Mouse (Mus musculus) layer of hippocampus, postnatal 14 days (tissue): ENCODE measurements around the gene H2afy2. TPM values are rescaled to one million over a fixed set of nuclear protein-coding genes. Genes with fewer than 3 reads are reported as not detected.

ENCODE experiments used
- DNase-seq, 2 experiments: peaks; one replicate each; pipeline ENCODE4 v3.0.0; 2021 to 2022; ENCODE audit warnings: low spot score in 2 of 2, mixed read lengths in 1 of 2
- total RNA-seq, 2 experiments: library from RNA; stranded (reverse); gene quantifications; 2 replicates each; pipeline ENCODE4 v1.2.3; 2021

H2afy2 gene
- total RNA-seq, 2 experiments from 2014 or later: 20.2 to 23.4 TPM

DNA sequence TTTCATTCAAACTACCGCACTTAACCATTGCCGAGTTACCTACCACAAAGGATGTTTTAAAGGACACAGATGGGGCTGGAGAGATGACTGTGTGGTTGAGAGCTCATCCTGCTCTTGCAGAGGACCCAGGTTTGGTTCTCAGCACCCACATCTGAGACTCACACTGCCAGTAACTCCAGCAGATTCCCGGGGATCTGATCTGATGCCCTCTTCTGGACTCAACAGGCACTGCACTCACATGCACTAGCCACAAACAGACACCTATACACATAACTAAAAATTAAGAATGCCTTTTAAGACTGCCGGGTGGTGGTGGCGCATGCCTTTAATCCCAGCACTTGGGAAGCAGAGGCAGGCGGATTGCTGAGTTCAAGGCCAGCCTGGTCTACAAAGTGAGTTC, 53.8 kb downstream of the H2afy2 start:
- DNase-seq: no peak

DNA sequence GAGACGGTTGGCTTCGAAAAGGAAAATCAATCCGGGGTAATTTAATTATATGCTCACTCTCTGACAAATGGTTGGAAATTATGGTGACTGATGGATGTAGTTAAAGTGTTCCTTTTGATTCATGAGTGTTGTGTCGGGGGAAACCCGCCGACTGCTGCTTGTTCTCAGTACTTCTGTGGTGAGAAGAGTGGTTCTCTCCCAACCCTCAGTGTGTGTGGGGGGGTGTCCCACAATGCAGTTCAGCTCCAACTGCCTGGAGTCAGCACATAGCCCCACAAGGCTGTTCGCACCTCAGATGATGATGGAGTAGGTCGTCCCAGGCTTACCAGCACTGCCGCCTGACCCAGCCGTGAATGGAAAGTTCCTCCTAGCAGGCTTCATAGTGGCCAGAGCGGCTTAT, 54.8 kb downstream of the H2afy2 start:
- DNase-seq: peak in 1 of 2 experiments; percentile 55

DNA sequence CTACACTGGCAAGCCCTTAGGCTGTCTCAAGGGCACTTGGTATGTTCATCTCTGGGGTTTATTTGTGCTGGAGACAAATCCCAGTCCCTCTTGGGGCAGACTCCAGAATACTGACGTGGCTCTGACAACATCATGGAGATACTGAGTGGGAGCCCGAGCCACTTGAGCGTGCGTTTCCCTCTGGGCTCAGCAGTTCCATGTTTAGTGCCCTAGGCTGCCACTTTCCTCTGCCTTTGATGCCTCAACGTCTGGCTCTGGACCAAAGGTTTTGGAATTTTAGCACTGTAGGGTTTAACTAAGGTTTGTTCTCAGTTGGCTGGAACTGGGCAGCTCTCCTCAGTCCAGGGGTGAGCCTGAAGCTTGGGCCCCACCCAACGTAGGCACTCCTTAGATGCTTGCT, 60.7 kb downstream of the H2afy2 start:
- no peak for DNase-seq

- DNase-seq: no peak
Measured at GRCm38 (mm10) chr10:61722215-61722614, 61.7 kb downstream of the H2afy2 start.

GRCm38 (mm10) chr10:61720331-61720730, 63.6 kb downstream of the H2afy2 start:
- no peak for DNase-seq

DNA sequence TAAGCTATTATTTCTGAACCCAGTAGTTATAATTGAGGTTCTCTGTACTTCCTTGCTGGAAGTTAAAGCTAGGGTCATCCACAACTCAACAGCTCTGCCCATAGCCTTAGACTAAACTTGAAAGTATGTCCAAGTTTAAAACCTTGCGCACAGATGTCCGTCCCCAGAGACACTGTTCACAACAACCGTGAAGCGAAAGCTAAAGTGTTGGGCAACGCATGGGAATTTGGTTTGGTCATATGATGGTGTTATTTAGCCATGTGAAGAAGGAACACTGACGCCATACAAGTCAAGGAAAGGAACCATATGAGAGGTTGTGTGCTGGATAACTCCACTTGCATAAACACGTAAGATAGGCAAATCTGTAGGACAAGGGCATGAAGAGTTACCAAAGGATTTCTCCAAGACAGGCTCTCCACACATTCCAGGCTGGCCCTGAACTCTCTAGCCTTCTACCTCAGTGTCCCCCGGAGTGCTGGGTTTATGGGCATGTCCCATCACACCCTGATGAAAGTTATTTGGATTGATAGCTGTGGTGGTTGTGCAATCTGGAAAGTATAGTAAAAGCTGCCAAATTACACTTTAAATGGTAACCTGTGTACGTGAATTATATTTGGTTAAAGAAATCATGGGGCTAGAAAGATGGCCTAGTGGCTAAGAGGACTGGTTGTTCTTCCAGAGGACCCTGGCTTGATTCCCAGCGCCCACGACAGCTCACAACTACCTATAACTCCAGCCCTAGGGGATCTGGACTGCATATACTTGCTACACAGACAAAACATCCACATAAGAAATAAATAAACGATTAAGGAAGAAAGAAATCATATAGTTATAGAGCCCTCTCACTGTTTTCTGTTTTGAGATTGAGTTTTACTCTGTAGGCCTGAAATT, 66.3 kb downstream of the H2afy2 start:
- DNase-seq: no peak

DNA sequence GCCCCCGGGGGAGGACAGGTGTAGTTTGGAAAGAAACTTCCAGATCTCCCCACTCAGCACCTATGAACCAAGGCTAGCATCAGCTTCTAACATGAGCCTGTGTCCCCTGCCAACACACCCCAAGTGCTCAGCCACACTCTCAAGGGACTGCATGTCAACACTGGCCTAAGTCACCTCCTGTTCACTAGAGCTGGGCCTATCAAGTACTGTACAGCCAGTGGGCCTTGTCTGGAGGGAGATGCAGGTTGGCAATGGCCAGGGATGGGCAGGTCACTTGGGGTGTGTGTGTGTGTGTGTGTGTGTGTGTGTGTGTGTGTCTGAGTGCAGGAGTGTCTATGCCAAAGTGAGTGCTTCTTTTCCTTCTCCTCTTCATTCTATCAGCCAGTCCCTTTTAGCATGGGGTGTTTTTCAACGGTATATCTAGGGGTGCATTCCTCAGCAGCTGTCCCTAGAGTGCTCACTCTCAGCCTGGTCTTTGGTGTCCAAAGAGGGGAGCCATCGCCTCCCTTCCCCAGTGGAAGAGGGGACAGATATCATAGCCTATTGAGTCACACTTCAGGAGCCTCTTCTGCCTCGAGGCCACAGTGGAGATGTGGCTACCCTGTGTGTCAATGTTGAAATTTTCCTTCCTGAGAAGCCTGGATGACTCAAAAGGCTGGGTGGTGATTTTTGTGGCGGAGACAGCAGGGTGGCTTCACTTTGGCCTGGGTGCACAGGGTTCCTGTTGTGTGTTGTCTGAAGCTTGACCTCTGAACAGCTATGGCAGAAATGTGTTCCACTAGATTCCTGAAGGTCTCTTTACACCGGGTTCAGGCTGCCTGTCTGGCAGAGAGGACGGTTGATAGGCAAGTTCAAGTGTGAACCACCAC, 67.7 kb downstream of the H2afy2 start:
- no peak for DNase-seq

GRCm38 (mm10) chr10:61715462-61715837, 68.5 kb downstream of the H2afy2 start:
- no peak for DNase-seq

- DNase-seq: no peak
Measured at GRCm38 (mm10) chr10:61714771-61715461, 69.0 kb downstream of the H2afy2 start, which contains the start of gene Aifm2. TSS of gene Aifm2 (plus strand) at chr10:61715263.

GRCm38 (mm10) chr10:61714146-61714545, 69.8 kb downstream of the H2afy2 start:
- no peak for DNase-seq

- DNase-seq: no peak
Measured at GRCm38 (mm10) chr10:61713601-61714000, 70.3 kb downstream of the H2afy2 start.

GRCm38 (mm10) chr10:61706412-61707375, 77.3 kb downstream of the H2afy2 start:
- DNase-seq: no peak

DNA sequence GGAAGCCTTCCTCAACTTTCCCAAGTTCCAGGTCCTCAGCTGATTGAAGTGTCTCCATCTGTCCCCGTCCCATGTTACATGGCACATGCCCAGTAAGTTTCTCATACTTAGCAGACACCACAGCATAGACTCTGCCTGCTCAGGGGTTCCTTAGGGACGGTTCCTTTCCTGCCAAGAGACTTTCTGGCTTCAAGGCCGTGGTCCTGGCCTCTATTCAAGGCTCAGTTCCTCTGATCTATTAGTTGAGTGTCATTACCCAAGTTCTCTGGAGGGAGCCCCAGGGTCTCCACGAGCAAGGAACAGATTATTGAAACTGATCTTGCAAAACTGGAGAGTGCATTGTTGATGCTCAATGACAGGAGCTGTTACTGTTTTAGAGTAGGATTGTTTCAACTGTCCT, 79.3 kb downstream of the H2afy2 start:
- DNase-seq: no peak

- no peak for DNase-seq
Measured at GRCm38 (mm10) chr10:61697028-61697427, 86.9 kb downstream of the H2afy2 start.

- no peak for DNase-seq
Measured at GRCm38 (mm10) chr10:61696560-61696823, 87.5 kb downstream of the H2afy2 start.

GRCm38 (mm10) chr10:61695703-61696559, 88.0 kb downstream of the H2afy2 start:
- DNase-seq: no peak

DNA sequence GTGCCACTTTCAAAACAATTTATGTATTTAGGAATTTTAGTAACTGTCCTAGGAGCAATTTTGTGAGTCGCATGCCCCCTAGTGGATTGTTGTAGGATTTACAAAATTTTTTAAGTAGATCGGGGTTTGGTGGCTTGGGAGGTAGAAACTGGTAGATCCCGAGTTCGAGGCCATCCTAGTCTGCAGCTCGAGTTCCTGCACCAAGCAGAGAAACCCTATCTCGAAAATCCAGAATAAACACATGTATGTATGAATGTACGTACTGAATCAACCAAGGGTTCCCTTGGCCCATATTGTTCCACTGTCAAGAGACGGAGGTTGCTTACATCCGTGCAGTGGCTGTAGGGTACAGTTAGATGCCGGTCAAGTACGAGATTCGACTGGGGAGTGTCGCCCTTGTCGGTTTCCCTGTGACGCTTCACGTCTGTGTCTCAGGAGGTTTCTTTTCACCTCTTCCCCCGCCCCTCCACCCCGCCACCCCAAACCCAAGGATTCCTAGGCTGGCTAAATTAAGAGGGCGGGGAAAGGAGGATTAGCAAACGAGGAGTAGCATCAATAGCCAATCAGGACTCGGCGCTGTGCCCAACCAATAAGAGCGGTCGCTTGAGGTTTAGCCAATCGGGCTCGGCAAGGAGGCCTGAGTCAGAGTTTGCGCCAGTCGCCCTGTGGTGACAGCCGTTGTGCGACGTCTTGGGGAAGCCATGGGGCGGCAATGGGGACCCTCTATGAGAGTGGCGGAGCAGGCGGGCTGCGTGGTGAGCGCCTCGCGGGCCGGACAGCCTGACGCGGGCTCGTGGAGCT, 88.9 kb downstream of the H2afy2 start, which contains the start of gene Tysnd1:
Gene Tysnd1, plus strand, starts transcription at position 645 of the 801 bp plus-strand sequence.
- peak; percentile 96 to 99 for DNase-seq

DNA sequence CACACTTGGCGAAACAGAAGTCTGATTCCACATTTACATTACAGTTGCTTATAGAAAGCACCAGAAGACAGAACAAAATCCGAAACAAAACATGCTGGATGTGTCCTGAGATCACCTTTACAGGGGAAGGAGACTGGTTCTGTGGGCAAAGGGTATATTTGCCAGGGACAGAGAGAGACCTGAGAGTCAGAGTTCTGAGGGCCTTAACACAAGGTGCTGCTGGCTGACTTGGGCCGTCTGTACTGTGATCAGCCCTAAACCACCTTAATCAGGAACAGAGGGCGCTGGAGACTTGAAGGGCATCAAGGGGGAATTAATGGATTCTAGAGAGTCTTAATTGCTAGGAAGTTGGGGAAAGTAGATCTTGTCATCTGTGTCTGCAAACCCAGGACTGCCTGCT, 90.4 kb downstream of the H2afy2 start:
- DNase-seq: no peak

- DNase-seq: no peak
Measured at GRCm38 (mm10) chr10:61689405-61689804, 94.5 kb downstream of the H2afy2 start.
